In the genomic region with DNA sequence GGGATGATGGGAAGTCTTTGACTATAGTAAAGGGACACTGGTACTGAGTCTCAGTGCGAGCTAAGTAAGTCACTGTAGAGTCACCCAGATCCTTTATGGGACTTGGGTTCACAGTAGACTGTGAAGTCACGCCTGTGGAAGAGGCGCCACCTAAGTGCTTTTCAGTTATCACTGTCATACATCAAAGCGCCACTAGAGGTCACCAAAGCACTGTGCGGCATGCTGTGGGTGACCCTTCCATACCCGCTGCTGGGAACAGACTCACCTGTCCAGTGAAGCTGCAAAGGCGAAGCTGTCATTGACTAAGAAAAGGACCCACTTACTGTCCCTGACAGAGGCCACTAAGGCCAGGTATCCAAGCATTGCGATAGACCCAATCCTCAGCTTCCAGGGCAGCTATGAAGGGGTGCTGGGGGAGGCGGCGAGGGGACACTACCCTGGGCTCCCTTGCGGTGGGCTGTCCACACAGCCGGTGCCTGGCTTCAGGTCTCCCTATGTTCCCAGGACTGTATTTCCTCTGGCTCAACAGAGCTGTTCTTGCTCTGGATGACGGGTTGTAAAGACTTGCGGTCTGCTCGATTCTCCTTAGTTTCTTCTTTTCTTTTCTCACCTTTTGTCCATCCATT, we compare ENCODE assay signal across 8 mouse cellular contexts. TPM values are rescaled to one million over a fixed set of nuclear protein-coding genes. Genes with fewer than 3 reads are reported as not detected.
DNase-seq lines count a peak whose midpoint lies in the region; ATAC-seq and TF ChIP-seq lines count a peak whose summit lies in the region.

No protein-coding gene starts in this region.

- no peaks in the 10 kb centered on the region for H3K9me3 ChIP-seq in MEL (replicated peaks; ENCODE audit: insufficient read depth, low read length)
- H3K9me3 ChIP-seq in forebrain, embryonic 16.5 days (ENCODE audit: control insufficient read depth, low read length), result no peaks in the 10 kb centered on the region
- no peaks in the 10 kb centered on the region for H3K9me3 ChIP-seq in hindbrain, embryonic 14.5 days (ENCODE audit: control insufficient read depth, low read length)

- peak; percentile 92 to 99 (median 97) for TF ChIP-seq CTCF in MEL (IDR thresholded peaks at IDR 0.05 in 2 of 3, conservative IDR thresholded peaks at IDR 0.05 in 1 of 3; ENCODE audit: control insufficient read depth in 1 of 3, insufficient read depth in 1 of 3, low read depth in 2 of 3, low read length in 3 of 3, poor library complexity in 1 of 3, severe bottlenecking in 1 of 3)

- no peaks in the 10 kb centered on the region for H3K79me2 ChIP-seq in MEL (ENCODE audit: control insufficient read depth, insufficient read depth, low read length, poor library complexity)

- TF ChIP-seq RAD21 in MEL (IDR thresholded peaks at IDR 0.05; ENCODE audit: low read depth, low read length), result peak; percentile 97

- peak; percentile 68 for DNase-seq in MEL (ENCODE audit: low read depth, low spot score)
- peak; percentile 79 for DNase-seq in cerebellum, adult 11-12 months
- peak; percentile 95 for DNase-seq in hindbrain, embryonic 14.5 days (ENCODE audit: low spot score)
- peak; percentile 86 to 88 for DNase-seq in layer of hippocampus, postnatal 10 days (ENCODE audit: low spot score in 2 of 2)
- peak; percentile 74 for DNase-seq in lung, postnatal 25 days (ENCODE audit: low spot score)
- DNase-seq in retina, embryonic 14.5 days (ENCODE audit: low spot score), result peak; percentile 91
- DNase-seq in thymus, postnatal 36 days, result peak; percentile 60 to 67

- H3K9ac ChIP-seq in MEL (ENCODE audit: control insufficient read depth, low read depth, low read length, poor library complexity, severe bottlenecking), result no peak overlapping the region
- no peak overlapping the region for H3K9ac ChIP-seq in forebrain, embryonic 16.5 days (replicated peaks; ENCODE audit: low read depth, low read length)
- no peak overlapping the region for H3K9ac ChIP-seq in hindbrain, embryonic 14.5 days

- no peaks in the 10 kb centered on the region for H3K27me3 ChIP-seq in MEL (ENCODE audit: control insufficient read depth in 1 of 2, insufficient read depth in 2 of 2, low read length in 2 of 2)
- H3K27me3 ChIP-seq in forebrain, embryonic 16.5 days (replicated peaks; ENCODE audit: control insufficient read depth, insufficient read depth, low read length), result no peaks in the 10 kb centered on the region; the same call in 1 of the 2 replicates
- no peaks in the 10 kb centered on the region for H3K27me3 ChIP-seq in hindbrain, embryonic 14.5 days (ENCODE audit: control insufficient read depth, insufficient read depth, low read length)

- H3K4me2 ChIP-seq in forebrain, embryonic 16.5 days (ENCODE audit: low read length), result no peak overlapping the region
- no peak overlapping the region for H3K4me2 ChIP-seq in hindbrain, embryonic 14.5 days (replicated peaks)

- H3K27ac ChIP-seq in MEL (ENCODE audit: control insufficient read depth, low read depth, low read length), result no peak overlapping the region
- no peak overlapping the region for H3K27ac ChIP-seq in forebrain, embryonic 16.5 days (ENCODE audit: low read length)
- no peak overlapping the region for H3K27ac ChIP-seq in hindbrain, embryonic 14.5 days

- no peak for TF ChIP-seq POLR2A in MEL (IDR thresholded peaks at IDR 0.05; ENCODE audit: control insufficient read depth in 1 of 2, insufficient read depth in 1 of 2, low read depth in 1 of 2, low read length in 2 of 2, poor library complexity in 1 of 2)

- H3K36me3 ChIP-seq in MEL (ENCODE audit: control insufficient read depth in 1 of 2, insufficient read depth in 2 of 2, low read length in 2 of 2), result no peaks in the 10 kb centered on the region
- no peaks in the 10 kb centered on the region for H3K36me3 ChIP-seq in forebrain, embryonic 16.5 days (ENCODE audit: control insufficient read depth, insufficient read depth)
- no peaks in the 10 kb centered on the region for H3K36me3 ChIP-seq in hindbrain, embryonic 14.5 days (replicated peaks; ENCODE audit: control insufficient read depth, insufficient read depth)

- H3K4me3 ChIP-seq in MEL (ENCODE audit: control insufficient read depth in 1 of 2, insufficient read depth in 1 of 2, low read depth in 2 of 2, low read length in 2 of 2), result no peak overlapping the region
- no peak overlapping the region for H3K4me3 ChIP-seq in forebrain, embryonic 16.5 days (replicated peaks; ENCODE audit: low read length)
- H3K4me3 ChIP-seq in hindbrain, embryonic 14.5 days (replicated peaks; ENCODE audit: low read length), result no peak overlapping the region

- 47% methylated on average over 15 of the region's 15 CpGs for WGBS in forebrain, embryonic 16.5 days
- WGBS in hindbrain, embryonic 14.5 days, result 46% methylated on average over 15 of the region's 15 CpGs

- H3K4me1 ChIP-seq in MEL (ENCODE audit: control insufficient read depth in 1 of 2, insufficient read depth in 2 of 2, low read length in 2 of 2), result no peaks in the 10 kb centered on the region
- H3K4me1 ChIP-seq in forebrain, embryonic 16.5 days (replicated peaks; ENCODE audit: control insufficient read depth, insufficient read depth, low read length), result no peaks in the 10 kb centered on the region
- H3K4me1 ChIP-seq in hindbrain, embryonic 14.5 days (replicated peaks; ENCODE audit: control insufficient read depth, insufficient read depth, low read length), result no peaks in the 10 kb centered on the region

- ATAC-seq in forebrain, embryonic 16.5 days, result peak; percentile 71
- ATAC-seq in hindbrain, embryonic 14.5 days (ENCODE audit: low FRiP score), result peak; percentile 72

- TF ChIP-seq EP300 in MEL (IDR thresholded peaks at IDR 0.05; ENCODE audit: low read depth in 1 of 2, low read length in 2 of 2), result no peak

TF ChIP-seq in MEL, 35 proteins besides CTCF, POLR2A, EP300 and RAD21:
- TF ChIP-seq SMC3 (IDR thresholded peaks at IDR 0.05; ENCODE audit: low read depth, low read length) (peak; percentile 92), POLR2AphosphoS5 (IDR thresholded peaks at IDR 0.05; ENCODE audit: borderline replicate concordance, low read depth, low read length) (no peak), ZC3H11A (IDR thresholded peaks at IDR 0.05; ENCODE audit: low read depth, low read length) (peak; percentile 82)

RNA-seq across cellular contexts. Expression of a gene that starts 39.5 kb away (rescaled TPM):
- 0.19 and 0.20 TPM in 2 replicates for total RNA-seq in MEL (2012; rRNA removed)
- under 1 TPM in 1 of 2 experiments, not detected in 1; 0.36 TPM for polyA plus RNA-seq in MEL (2012; ENCODE audit: insufficient read depth in 1 of 2, insufficient read length in 2 of 2, low read depth in 1 of 2, low replicate concordance in 2 of 2, missing spikeins in 1 of 2)
- 0.68 and 0.79 TPM in 2 replicates for polyA plus RNA-seq in forebrain, embryonic 16.5 days (2015; fragmentation: Nextera tagmentation; extraction: Ambion mirVana)
- 0.99 and 1.4 TPM in 2 replicates for polyA plus RNA-seq in hindbrain, embryonic 14.5 days (2014; fragmentation: Nextera tagmentation; extraction: Ambion mirVana)
- 1 to 10 TPM; 2.5 to 2.9 TPM for total RNA-seq in layer of hippocampus, postnatal 10 days (2021)
